Mouse (Mus musculus) liver, embryonic 11.5 days (tissue): Measurements from ENCODE around the gene Dlg5. TPM values are rescaled to one million over a fixed set of nuclear protein-coding genes. Genes with fewer than 3 reads are reported as not detected.

Experiments used
- ATAC-seq: fragments of 200-750 bp; cut with Nextera tagmentation; replicated peaks from 2 replicates; pipeline ENCODE4 v1.8.0; 2017; ENCODE audit warnings: moderate number of reproducible peaks, mild to moderate bottlenecking, moderate TSS enrichment, moderate library complexity; ENCODE audit not compliant: low FRiP score
- DNase-seq: peaks from one replicate; pipeline ENCODE4 v3.0.0-alpha.2; 2017; ENCODE audit warnings: low spot score
- H3K27ac ChIP-seq: fragments of 300-500 bp; sonication (generic); 2 replicates; pipeline ENCODE4 v1.5.1; 2014; ENCODE audit warnings: mild to moderate bottlenecking, low read depth, low read length, control low read depth
- H3K27me3 ChIP-seq: fragments of 300-500 bp; sonication (generic); replicated peaks from 2 replicates; pipeline ENCODE4 v1.6.1; 2014; ENCODE audit warnings: low read length, mixed read lengths; ENCODE audit not compliant: control insufficient read depth, insufficient read depth
- H3K36me3 ChIP-seq: fragments of 300-500 bp; sonication (generic); 2 replicates; pipeline ENCODE4 v1.6.1; 2014; ENCODE audit warnings: mild to moderate bottlenecking, low read length, moderate library complexity, mixed read lengths; ENCODE audit not compliant: control insufficient read depth, insufficient read depth
- H3K4me1 ChIP-seq: fragments of 300-500 bp; sonication (generic); replicated peaks from 2 replicates; pipeline ENCODE4 v1.6.1; 2014; ENCODE audit warnings: low read length, mixed read lengths; ENCODE audit not compliant: control insufficient read depth, insufficient read depth
- H3K4me2 ChIP-seq: fragments of 300-500 bp; sonication (generic); 2 replicates; pipeline ENCODE4 v1.6.1; 2014; ENCODE audit warnings: mild to moderate bottlenecking, control low read depth, moderate library complexity
- H3K4me3 ChIP-seq: fragments of 300-500 bp; sonication (generic); 2 replicates; pipeline ENCODE4 v1.5.1; 2014; ENCODE audit warnings: low read depth, low read length, control low read depth
- H3K9ac ChIP-seq: fragments of 300-500 bp; sonication (generic); 2 replicates; pipeline ENCODE4 v1.6.1; 2014; ENCODE audit warnings: low read depth, low read length, control low read depth
- H3K9me3 ChIP-seq: fragments of 300-500 bp; sonication (generic); 2 replicates; pipeline ENCODE4 v1.6.1; 2016; ENCODE audit warnings: low read length, inconsistent platforms, mixed read lengths; ENCODE audit not compliant: control insufficient read depth
- WGBS: fragments of 180-500 bp; shearing (Covaris S2); extraction: QIAGEN DNeasy Blood & Tissue Kit; methylation state at CpG from one replicate; pipeline ENCODE4 v1.1.7; 2014; 5-methylcytosine and 5-hydroxymethylcytosine counted together
- polyA plus RNA-seq: library from polyadenylated mRNA; unstranded; fragments of >200 nt; fragmentation: Nextera tagmentation; extraction: Ambion mirVana; gene quantifications from 2 replicates; pipeline ENCODE4 v1.2.1, GENCODE M21; 2014

The Dlg5 gene
- polyA plus RNA-seq, 1 experiment from 2014 or later = 9.2 TPM

DNA sequence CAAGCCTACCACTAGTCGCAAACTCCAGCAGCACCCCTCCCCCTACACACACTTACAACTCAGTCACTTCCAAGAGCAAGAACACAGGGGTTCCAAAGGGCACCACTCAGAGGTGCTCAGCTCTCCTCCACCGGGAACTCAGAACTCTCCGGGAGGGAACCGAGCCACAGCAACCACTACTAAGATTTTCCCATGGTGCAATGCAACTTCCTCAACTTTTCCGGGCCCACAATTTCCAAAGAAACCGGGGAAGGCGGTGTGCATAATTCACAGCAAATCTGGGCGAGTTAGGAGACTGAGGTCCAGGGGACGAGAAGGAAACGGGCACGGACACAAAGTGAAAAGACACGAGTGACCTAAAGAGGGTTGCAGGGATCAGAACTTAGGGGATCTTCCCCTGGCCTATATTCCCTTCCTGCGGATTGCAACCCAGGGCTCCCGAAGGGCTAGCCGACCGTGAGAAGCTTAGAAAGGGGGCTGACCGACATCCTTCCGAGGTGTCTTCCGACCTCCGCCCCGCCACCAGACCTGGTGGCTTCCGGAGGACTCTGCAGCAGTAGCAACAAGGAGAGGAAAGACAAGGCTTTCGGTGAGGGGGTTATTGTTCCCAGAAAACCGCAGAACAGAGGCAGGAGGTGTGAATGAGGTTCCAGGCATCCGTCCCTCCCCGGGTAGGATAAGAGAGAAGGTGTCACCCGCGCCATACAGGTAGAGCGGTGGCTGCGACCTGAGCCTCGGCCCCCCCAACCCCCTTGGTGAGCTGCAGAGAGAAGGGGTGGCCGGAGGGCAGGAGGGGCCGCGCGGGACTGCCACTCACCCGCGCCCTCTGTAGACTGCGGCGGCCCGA is 1.2 kb downstream of the Dlg5 start:
- peak overlapping the region; percentile 89 for H3K4me2 ChIP-seq
- H3K4me3 ChIP-seq = peak overlapping the region; percentile 69
- H3K4me1 ChIP-seq = 0 out of 2 replicates have a peak, but pooled peaks cover 5% of the 10 kb centered on the region
- 2% methylated on average over 36 of the region's 40 CpGs for WGBS
- ATAC-seq = no peak
- peak; percentile 43 for DNase-seq
- no peaks in the 10 kb centered on the region for H3K9me3 ChIP-seq
- peak overlapping the region; percentile 73 for H3K9ac ChIP-seq
- peaks cover 55% of the 10 kb centered on the region for H3K27me3 ChIP-seq
- H3K27ac ChIP-seq = peak overlapping the region; percentile 52; the same call in 1 of the 2 replicates
- H3K36me3 ChIP-seq = no peaks in the 10 kb centered on the region

GRCm38 (mm10) chr14:24242016-24242415 is 3.7 kb downstream of the Dlg5 start:
- H3K9ac ChIP-seq = no peak overlapping the region
- peaks cover 44% of the 10 kb centered on the region for H3K27me3 ChIP-seq
- H3K4me2 ChIP-seq = no peak overlapping the region
- H3K36me3 ChIP-seq = no peaks in the 10 kb centered on the region
- no peak for DNase-seq
- no peaks in the 10 kb centered on the region for H3K9me3 ChIP-seq
- 0 out of 2 replicates have a peak, but pooled peaks cover 5% of the 10 kb centered on the region for H3K4me1 ChIP-seq
- H3K4me3 ChIP-seq = no peak overlapping the region
- H3K27ac ChIP-seq = no peak overlapping the region
- no peak for ATAC-seq
- 75% methylated on average over 2 of the region's 2 CpGs for WGBS

DNA sequence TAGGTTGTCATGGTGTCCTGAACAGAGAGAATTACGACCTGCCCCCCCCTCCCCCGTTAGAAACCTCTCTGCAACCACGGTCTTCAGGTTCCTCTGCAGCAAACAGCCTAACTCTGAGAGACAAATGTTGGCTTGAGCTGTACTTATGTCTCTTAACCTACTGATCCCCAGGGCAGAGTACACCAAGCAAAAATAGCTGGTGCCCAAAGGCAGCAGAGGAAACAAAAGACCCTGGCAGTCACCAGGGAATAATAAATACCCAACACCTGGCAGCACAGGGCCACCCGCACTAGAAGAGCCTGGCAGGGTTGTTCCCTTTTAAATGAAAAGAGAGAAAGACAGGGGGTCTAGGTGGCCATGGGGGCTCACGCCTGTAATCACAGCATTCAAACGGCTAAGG is 4.9 kb downstream of the Dlg5 start:
- Histone ChIP-seq H3K4me2 (no peak overlapping the region), H3K27ac (no peak overlapping the region), H3K9ac (no peak overlapping the region), H3K27me3 (peaks cover 34% of the 10 kb centered on the region), H3K4me1 (0 out of 2 replicates have a peak, but pooled peaks cover 5% of the 10 kb centered on the region), H3K4me3 (no peak overlapping the region), H3K36me3 (no peaks in the 10 kb centered on the region), H3K9me3 (no peaks in the 10 kb centered on the region)
- no peak for DNase-seq
- 65% methylated on average over 6 of the region's 6 CpGs for WGBS
- ATAC-seq = no peak

- H3K9me3 ChIP-seq = no peaks in the 10 kb centered on the region
- H3K36me3 ChIP-seq = no peaks in the 10 kb centered on the region
- ATAC-seq = no peak
- H3K4me2 ChIP-seq = no peak overlapping the region
- H3K4me3 ChIP-seq = no peak overlapping the region
- DNase-seq = no peak
- no peak overlapping the region for H3K27ac ChIP-seq
- H3K27me3 ChIP-seq = peaks cover 22% of the 10 kb centered on the region
- no peaks in the 10 kb centered on the region for H3K4me1 ChIP-seq
- no peak overlapping the region for H3K9ac ChIP-seq
- 80% methylated on average over 11 of the region's 11 CpGs for WGBS
These were observed 6.1 kb downstream of the Dlg5 start for GRCm38 (mm10) chr14:24239651-24240050.

DNA sequence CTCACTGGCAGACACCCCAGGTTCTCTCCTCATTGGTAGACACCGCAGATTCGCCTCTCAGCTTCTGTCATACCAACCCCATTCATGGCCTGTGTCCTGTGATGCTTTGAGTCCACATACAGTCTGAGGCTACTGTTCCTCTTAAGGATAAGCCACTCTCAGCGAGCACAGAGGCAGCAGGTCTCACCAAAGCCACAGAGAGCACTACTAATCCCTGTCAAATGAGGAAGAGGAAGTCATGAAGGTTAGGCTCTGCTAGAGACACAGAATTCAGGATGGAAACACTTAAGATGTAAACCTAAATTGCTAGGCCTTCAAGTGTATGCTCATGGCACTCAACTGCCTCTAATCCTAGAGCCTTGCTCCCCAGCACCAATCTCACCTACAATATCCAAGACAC is 9.8 kb downstream of the Dlg5 start:
- ATAC-seq (no peak), DNase-seq (no peak)
- Histone ChIP-seq H3K36me3 (no peaks in the 10 kb centered on the region), H3K9ac (no peak overlapping the region), H3K9me3 (no peaks in the 10 kb centered on the region), H3K4me3 (no peak overlapping the region), H3K4me2 (no peak overlapping the region), H3K4me1 (peaks cover 14% of the 10 kb centered on the region), H3K27ac (no peak overlapping the region), H3K27me3 (no peaks in the 10 kb centered on the region)
- WGBS = 76% methylated on average over 3 of the region's 3 CpGs

GRCm38 (mm10) chr14:24234411-24234810 is 11.3 kb downstream of the Dlg5 start:
- no peak overlapping the region for H3K27ac ChIP-seq

GRCm38 (mm10) chr14:24232641-24233633 is 12.8 kb downstream of the Dlg5 start:
- Histone ChIP-seq H3K27me3 (no peaks in the 10 kb centered on the region), H3K4me2 (peak overlapping the region; percentile 43), H3K4me1 (peaks cover 21% of the 10 kb centered on the region), H3K9ac (peak overlapping the region; percentile 50), H3K36me3 (no peaks in the 10 kb centered on the region), H3K9me3 (no peaks in the 10 kb centered on the region), H3K27ac (peak overlapping the region; percentile 81), H3K4me3 (no peak overlapping the region)
- ATAC-seq (peak; percentile 81), DNase-seq (no peak)
- 53% methylated on average over 11 of the region's 12 CpGs for WGBS

More at GRCm38 (mm10) chr14:24234411-24234810, 11.3 kb downstream of the Dlg5 start:
- no peak for DNase-seq
- Histone ChIP-seq H3K4me1 (peaks cover 14% of the 10 kb centered on the region), H3K4me3 (no peak overlapping the region), H3K27me3 (no peaks in the 10 kb centered on the region), H3K4me2 (no peak overlapping the region), H3K36me3 (no peaks in the 10 kb centered on the region), H3K9me3 (no peaks in the 10 kb centered on the region), H3K9ac (no peak overlapping the region)
- 48% methylated on average over 2 of the region's 2 CpGs for whole genome bisulfite sequencing
- no peak for ATAC-seq

- Histone ChIP-seq H3K4me3 (no peak overlapping the region), H3K36me3 (no peaks in the 10 kb centered on the region), H3K9ac (no peak overlapping the region), H3K4me1 (peaks cover 21% of the 10 kb centered on the region), H3K4me2 (no peak overlapping the region), H3K27me3 (no peaks in the 10 kb centered on the region), H3K9me3 (no peaks in the 10 kb centered on the region), H3K27ac (no peak overlapping the region)
- WGBS = 46% methylated on average over 6 of the region's 6 CpGs
- DNase-seq (no peak), ATAC-seq (no peak)
These were observed 17.2 kb downstream of the Dlg5 start for GRCm38 (mm10) chr14:24228549-24228948.
